Mouse (Mus musculus) forebrain, embryonic 13.5 days (tissue): ENCODE measurements at regions not wholly inside any gene's neighbourhood (a gene's known extent, or its start where the extent isn't known, plus 50 kb on each side); places are given as distances from the start of the nearest gene placed in this dataset.

Source experiments
- ATAC-seq: fragments of 200-750 bp; cut with Nextera tagmentation; 2 replicates; pipeline ENCODE4 v1.8.0; 2017
- H3K27ac ChIP-seq: fragments of 300-500 bp; sonication (generic); 2 replicates; pipeline ENCODE4 v1.5.1; 2015; ENCODE audit warnings: inconsistent platforms, mild to moderate bottlenecking, moderate library complexity
- H3K27me3 ChIP-seq: fragments of 300-500 bp; sonication (generic); 2 replicates; pipeline ENCODE4 v1.6.1; 2015; ENCODE audit warnings: mild to moderate bottlenecking, inconsistent platforms
- H3K36me3 ChIP-seq: fragments of 300-500 bp; sonication (generic); 2 replicates; pipeline ENCODE4 v1.6.1; 2015; ENCODE audit warnings: mild to moderate bottlenecking, inconsistent platforms; ENCODE audit not compliant: poor library complexity, severe bottlenecking
- H3K4me1 ChIP-seq: fragments of 300-500 bp; sonication (generic); 2 replicates; pipeline ENCODE4 v1.6.1; 2015; ENCODE audit warnings: inconsistent platforms
- H3K4me2 ChIP-seq: fragments of 300-500 bp; sonication (generic); 2 replicates; pipeline ENCODE4 v1.6.1; 2015; ENCODE audit warnings: inconsistent platforms, mild to moderate bottlenecking, moderate library complexity
- H3K4me3 ChIP-seq: fragments of 300-500 bp; sonication (generic); 2 replicates; pipeline ENCODE4 v1.5.1; 2015; ENCODE audit warnings: mild to moderate bottlenecking, inconsistent platforms
- H3K9ac ChIP-seq: fragments of 300-500 bp; sonication (generic); 2 replicates; pipeline ENCODE4 v1.6.1; 2015; ENCODE audit warnings: mild to moderate bottlenecking, inconsistent platforms
- H3K9me3 ChIP-seq: fragments of 300-500 bp; sonication (generic); replicated peaks from 2 replicates; pipeline ENCODE4 v1.6.1; 2016; ENCODE audit warnings: inconsistent platforms
- WGBS: fragments of 180-500 bp; shearing (Covaris S2); methylation state at CpG from one replicate; pipeline ENCODE4 v1.1.7; 2015; 5-methylcytosine and 5-hydroxymethylcytosine counted together

DNA sequence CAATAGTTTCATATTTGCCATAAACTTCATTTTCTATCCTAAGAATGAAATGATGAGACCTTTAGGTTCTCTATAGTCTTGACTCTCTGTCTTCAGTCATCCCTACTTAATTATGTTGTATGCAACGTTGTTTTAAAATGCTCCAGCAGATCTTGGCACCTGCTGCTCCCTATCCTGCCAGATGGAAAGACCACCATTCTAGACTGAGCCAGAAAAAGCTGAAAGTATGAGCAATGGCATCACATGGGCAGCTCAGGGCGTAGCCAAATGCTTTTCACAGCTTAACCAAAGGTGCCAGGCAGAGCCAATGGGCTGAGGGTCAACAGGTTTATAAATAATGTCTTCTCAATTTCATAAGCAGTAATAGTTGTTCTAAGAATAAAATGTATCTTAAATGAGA is 190.2 kb upstream of the Cdh20 start:
- H3K4me1 ChIP-seq, result no peaks in the 10 kb centered on the region
- no peaks in the 10 kb centered on the region for H3K9me3 ChIP-seq
- H3K4me3 ChIP-seq, result no peak overlapping the region
- no peaks in the 10 kb centered on the region for H3K27me3 ChIP-seq
- peak; percentile 38; the same call in 1 of the 2 replicates for ATAC-seq
- no peak overlapping the region for H3K4me2 ChIP-seq
- no peaks in the 10 kb centered on the region for H3K36me3 ChIP-seq
- 73% methylated on average over 2 of the region's 2 CpGs for WGBS
- no peak overlapping the region for H3K27ac ChIP-seq
- H3K9ac ChIP-seq, result no peak overlapping the region

DNA sequence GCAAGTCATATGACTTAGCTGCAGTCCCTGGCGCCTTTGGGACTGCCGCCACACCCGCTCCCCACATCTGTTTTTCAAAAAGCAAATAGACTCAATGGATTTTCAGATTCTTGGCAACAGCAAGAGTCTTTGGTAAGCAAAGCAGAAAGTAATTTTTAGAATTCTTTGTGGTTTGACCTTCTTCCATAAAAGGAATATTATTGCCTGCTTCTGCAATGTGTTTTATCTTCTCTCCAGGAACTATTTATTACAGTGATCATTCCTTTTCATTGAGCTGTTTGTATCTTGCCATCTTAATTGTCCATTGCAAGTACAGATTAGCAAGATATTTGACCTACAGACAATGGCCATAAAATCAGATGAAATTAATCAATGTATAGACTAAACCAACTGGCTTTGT is 184.2 kb upstream of the Cdh20 start:
- H3K4me2 ChIP-seq, result no peak overlapping the region
- 94% methylated on average over 3 of the region's 3 CpGs for WGBS
- no peak overlapping the region for H3K27ac ChIP-seq
- no peaks in the 10 kb centered on the region for H3K4me1 ChIP-seq
- no peaks in the 10 kb centered on the region for H3K27me3 ChIP-seq
- H3K9ac ChIP-seq, result no peak overlapping the region
- H3K4me3 ChIP-seq, result no peak overlapping the region
- no peak for ATAC-seq
- H3K36me3 ChIP-seq, result no peaks in the 10 kb centered on the region
- H3K9me3 ChIP-seq, result no peaks in the 10 kb centered on the region

DNA sequence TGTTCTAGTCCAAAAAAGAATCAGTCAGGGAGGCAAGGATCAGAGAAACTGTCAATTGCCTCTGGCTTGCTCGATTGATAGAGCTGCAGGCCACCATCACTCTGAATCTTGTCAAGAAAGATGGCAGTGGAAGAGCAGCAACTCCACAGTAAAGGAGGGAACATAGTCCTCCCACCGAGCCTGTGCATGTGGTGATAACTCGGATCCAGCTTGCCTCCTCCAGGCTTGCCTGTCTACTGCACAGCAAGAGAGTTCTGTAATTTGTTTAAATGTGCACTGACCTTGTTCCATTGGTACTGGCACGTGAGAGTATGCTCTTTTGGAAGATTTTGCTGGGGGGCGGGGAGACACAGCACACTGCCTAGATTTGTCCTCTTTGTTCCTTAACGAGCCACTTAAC is 181.3 kb upstream of the Cdh20 start:
- Histone ChIP-seq H3K27ac (no peak overlapping the region), H3K4me3 (no peak overlapping the region), H3K4me1 (no peaks in the 10 kb centered on the region), H3K9ac (no peak overlapping the region), H3K4me2 (no peak overlapping the region), H3K9me3 (no peaks in the 10 kb centered on the region), H3K36me3 (no peaks in the 10 kb centered on the region), H3K27me3 (no peaks in the 10 kb centered on the region)
- no peak for ATAC-seq
- WGBS, result 42% methylated on average over 6 of the region's 6 CpGs

DNA sequence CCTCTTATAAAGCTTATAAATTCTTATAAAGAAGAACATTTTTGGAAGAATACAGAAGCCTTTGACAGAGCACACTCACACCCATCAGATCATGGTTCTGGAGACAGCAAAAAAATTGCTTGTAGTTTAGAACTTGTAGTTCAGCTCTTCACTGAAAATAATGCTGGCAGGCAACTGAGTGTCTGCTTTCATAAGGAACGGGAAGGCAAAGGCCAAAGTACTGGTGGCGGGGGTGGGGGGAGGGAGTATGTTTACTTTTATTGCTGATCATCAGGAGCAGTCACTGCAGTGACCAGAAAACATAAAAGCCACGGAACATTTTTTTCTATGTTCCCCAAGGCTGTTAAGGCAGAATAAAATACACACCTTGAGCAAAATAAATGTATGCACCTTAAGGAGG is 163.0 kb upstream of the Cdh20 start:
- Histone ChIP-seq H3K27me3 (no peaks in the 10 kb centered on the region), H3K36me3 (no peaks in the 10 kb centered on the region), H3K4me2 (no peak overlapping the region), H3K4me1 (no peaks in the 10 kb centered on the region), H3K9ac (no peak overlapping the region), H3K4me3 (no peak overlapping the region), H3K9me3 (no peaks in the 10 kb centered on the region), H3K27ac (no peak overlapping the region)
- 81% methylated on average over 3 of the region's 3 CpGs for whole genome bisulfite sequencing
- no peak for ATAC-seq

DNA sequence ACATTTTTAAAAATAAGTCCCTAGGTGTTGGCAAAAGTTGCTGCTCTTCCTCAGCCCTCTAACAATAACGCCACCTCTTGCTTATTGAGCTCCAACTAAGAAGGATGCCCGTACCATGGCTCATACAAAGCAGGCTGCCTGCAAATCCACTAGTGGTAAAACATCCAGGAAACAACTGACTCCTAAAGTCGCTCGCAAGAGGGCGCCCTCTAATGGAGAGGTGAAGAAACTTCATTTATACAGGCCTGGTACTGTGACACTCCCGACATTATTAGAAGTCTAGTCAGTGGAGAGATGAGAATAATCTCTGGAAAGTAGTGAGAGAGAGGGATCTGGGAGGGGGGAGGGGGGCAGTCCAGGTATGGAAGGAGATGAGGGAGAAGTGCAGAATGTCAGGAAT is 158.9 kb upstream of the Cdh20 start:
- ATAC-seq, result no peak
- H3K9me3 ChIP-seq, result no peaks in the 10 kb centered on the region
- H3K9ac ChIP-seq, result no peak overlapping the region

DNA sequence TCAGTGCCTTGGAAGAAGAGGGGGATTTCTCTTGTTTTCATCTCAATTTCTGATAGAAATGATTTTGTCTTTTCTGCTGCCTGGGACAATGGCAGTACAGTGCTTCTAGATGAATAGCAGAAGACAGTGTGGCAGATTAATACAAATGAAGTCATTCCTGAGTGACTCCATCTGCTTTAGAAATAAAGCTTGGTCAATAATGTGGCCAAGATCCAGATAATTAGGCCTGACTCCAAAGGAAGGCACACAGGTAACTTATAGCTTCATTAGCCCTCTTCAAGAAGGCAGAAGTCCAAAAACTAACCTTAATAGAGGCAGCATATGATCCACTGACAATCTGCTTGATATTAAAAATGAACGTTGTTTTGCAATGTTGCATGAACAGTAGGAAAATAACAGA is 151.0 kb upstream of the Cdh20 start:
- peaks cover 6% of the 10 kb centered on the region; the same call in 1 of the 2 replicates for H3K4me1 ChIP-seq
- H3K9me3 ChIP-seq, result no peaks in the 10 kb centered on the region
- H3K27me3 ChIP-seq, result no peaks in the 10 kb centered on the region
- no peak overlapping the region for H3K4me2 ChIP-seq
- 76% methylated on average over 1 of the region's 1 CpGs for WGBS
- no peak overlapping the region for H3K4me3 ChIP-seq
- no peaks in the 10 kb centered on the region for H3K36me3 ChIP-seq
- ATAC-seq, result no peak
- H3K9ac ChIP-seq, result no peak overlapping the region
- H3K27ac ChIP-seq, result no peak overlapping the region

More for the DNA sequence above, 158.9 kb upstream of the Cdh20 start:
- H3K27ac ChIP-seq, result no peak overlapping the region
- no peak overlapping the region for H3K4me3 ChIP-seq
- no peaks in the 10 kb centered on the region for H3K4me1 ChIP-seq
- H3K36me3 ChIP-seq, result no peaks in the 10 kb centered on the region
- H3K27me3 ChIP-seq, result no peaks in the 10 kb centered on the region
- H3K4me2 ChIP-seq, result no peak overlapping the region
- 44% methylated on average over 6 of the region's 6 CpGs for WGBS

DNA sequence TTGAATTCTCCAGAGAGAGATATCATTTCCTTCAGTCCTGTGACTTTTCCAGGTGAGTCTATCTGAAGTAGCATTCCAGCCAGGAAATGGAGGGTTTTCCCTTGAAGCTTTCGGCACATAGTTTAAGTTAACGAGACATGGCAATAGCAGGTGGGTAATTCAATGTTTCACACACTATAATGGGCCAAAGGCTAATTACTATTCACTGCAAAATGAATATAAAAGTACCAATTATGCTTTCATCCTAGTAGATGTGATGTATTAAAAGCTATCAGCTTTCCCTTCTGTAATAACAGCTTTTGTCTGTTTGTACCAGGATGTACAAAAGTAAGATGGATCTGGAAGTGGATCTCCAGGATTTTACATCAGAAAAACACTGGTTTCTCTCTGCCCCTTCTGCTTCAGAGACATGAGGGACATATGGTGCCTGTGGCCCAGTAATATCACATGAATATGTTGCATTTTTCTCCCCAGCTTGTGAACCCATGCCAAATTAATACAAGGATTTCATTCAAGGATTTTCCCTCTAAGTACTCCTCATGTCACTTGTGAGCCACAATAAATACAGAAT is 148.4 kb upstream of the Cdh20 start:
- Histone ChIP-seq H3K4me2 (no peak overlapping the region), H3K4me1 (peaks cover 6% of the 10 kb centered on the region; the same call in 1 of the 2 replicates), H3K36me3 (no peaks in the 10 kb centered on the region), H3K9ac (no peak overlapping the region), H3K4me3 (no peak overlapping the region), H3K27me3 (no peaks in the 10 kb centered on the region), H3K9me3 (no peaks in the 10 kb centered on the region), H3K27ac (peak overlapping the region; percentile 1; the same call in 1 of the 2 replicates)
- peak; percentile 82 for ATAC-seq
- 21% methylated on average over 2 of the region's 2 CpGs for WGBS

DNA sequence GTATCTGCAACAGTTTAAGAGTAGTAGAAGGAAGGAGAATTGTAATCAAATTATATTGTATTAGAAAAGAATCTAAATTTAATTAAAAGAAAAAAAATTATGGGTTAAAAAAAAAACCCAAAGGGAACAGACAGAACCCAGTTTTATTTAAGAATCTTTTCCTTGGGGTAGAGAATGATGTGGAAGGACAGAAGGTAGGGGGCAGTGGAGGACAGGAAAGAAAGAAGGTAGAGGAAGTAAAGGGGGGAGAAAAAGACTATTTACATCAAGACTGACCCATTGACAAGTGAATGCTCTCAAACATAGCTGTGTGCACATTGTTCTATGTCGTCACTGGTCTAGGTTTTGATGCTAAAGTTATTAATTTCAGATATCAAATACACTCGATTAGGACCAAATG is 142.8 kb upstream of the Cdh20 start:
- no peaks in the 10 kb centered on the region for H3K27me3 ChIP-seq
- WGBS, result 63% methylated on average over 2 of the region's 2 CpGs
- no peak overlapping the region for H3K4me2 ChIP-seq
- no peak overlapping the region for H3K9ac ChIP-seq
- no peak overlapping the region for H3K27ac ChIP-seq
- H3K9me3 ChIP-seq, result no peaks in the 10 kb centered on the region
- H3K4me3 ChIP-seq, result no peak overlapping the region
- no peaks in the 10 kb centered on the region for H3K36me3 ChIP-seq
- ATAC-seq, result no peak
- no peaks in the 10 kb centered on the region; the same call in 1 of the 2 replicates for H3K4me1 ChIP-seq

DNA sequence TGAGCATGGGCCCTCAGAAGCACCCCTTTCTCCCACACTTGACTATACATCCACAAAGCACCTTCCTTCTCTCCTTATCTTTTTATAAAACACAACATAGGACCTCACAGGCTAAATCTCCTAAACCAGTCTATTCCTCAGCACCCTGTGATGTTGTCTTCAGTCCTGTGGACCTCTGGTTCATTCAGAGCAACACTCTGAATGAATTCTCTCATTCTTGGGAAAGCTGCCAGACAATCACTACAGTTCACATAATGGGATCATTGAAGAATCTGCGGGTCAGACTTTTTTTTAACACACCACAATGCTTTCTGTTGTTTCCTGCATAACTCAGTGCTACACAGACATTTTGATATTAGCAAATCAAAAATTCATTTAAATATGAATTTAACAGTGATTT is 115.9 kb upstream of the Cdh20 start:
- ATAC-seq, result peak; percentile 45; the same call in 1 of the 2 replicates
- Histone ChIP-seq H3K27ac (no peak overlapping the region), H3K36me3 (no peaks in the 10 kb centered on the region), H3K4me2 (no peak overlapping the region), H3K4me1 (peaks cover 7% of the 10 kb centered on the region; the same call in 1 of the 2 replicates), H3K9me3 (no peaks in the 10 kb centered on the region), H3K27me3 (no peaks in the 10 kb centered on the region), H3K9ac (no peak overlapping the region), H3K4me3 (no peak overlapping the region)
- WGBS, result 6% methylated on average over 1 of the region's 1 CpGs
